ENCODE assay signal across 9 mouse cellular contexts in genomic region chr11:54088947-54089317, GRCm38 (mm10). TPM values are rescaled to one million over a fixed set of nuclear protein-coding genes. Genes with fewer than 3 reads are reported as not detected.
DNase-seq lines count a peak whose midpoint lies in the region; ATAC-seq and TF ChIP-seq lines count a peak whose summit lies in the region.
"Had no signal": no experiment of that assay in that cellular context is flagged by ENCODE, and none has a peak within 500 bp of the region (broad histone marks: within the 10 kb centered on the region; RNA-seq: fewer than 3 reads in every experiment).

No protein-coding gene starts in this region.

- H3K4me2 ChIP-seq in stomach, embryonic 16.5 days (ENCODE audit: low read depth, low read length): no peak overlapping the region

- H3K4me3 ChIP-seq in gastrocnemius, adult 2 months: no peak overlapping the region
- H3K4me3 ChIP-seq in limb, embryonic 10.5 days: no peak overlapping the region
- no peak overlapping the region for H3K4me3 ChIP-seq in stomach, embryonic 16.5 days (replicated peaks; ENCODE audit: low read length)
- H3K4me3 ChIP-seq: myocyte had no signal

- H3K36me3 ChIP-seq in limb, embryonic 10.5 days: no peaks in the 10 kb centered on the region
- no peaks in the 10 kb centered on the region for H3K36me3 ChIP-seq in stomach, embryonic 16.5 days (ENCODE audit: control insufficient read depth, insufficient read depth, low read length)

- 48% methylated on average over 5 of the region's 5 CpGs for WGBS in limb, embryonic 10.5 days
- WGBS in stomach, embryonic 16.5 days: 53% methylated on average over 5 of the region's 5 CpGs

- H3K27me3 ChIP-seq in limb, embryonic 10.5 days (ENCODE audit: low read depth, poor library complexity, severe bottlenecking): no peaks in the 10 kb centered on the region
- H3K27me3 ChIP-seq in stomach, embryonic 16.5 days (ENCODE audit: control insufficient read depth, insufficient read depth, low read length): no peaks in the 10 kb centered on the region

- DNase-seq in 3T3-L1 (ENCODE audit: low read depth, low spot score) (peak; percentile 87), MN1 (ENCODE audit: low spot score) (peak; percentile 84)
- peak; percentile 89 for DNase-seq in cerebellum, adult 8-10 months
- peak; percentile 82 for DNase-seq in gastrocnemius, adult 2 months
- peak; percentile 81 for DNase-seq in kidney, adult 11 months
- peak; percentile 77 for DNase-seq in limb, embryonic 10.5 days (ENCODE audit: low spot score)
- peak; percentile 52 to 74 for DNase-seq in monocyte, adult 2 months (ENCODE audit: low read depth in 1 of 2, low spot score in 2 of 2)

- no peak overlapping the region for H3K9ac ChIP-seq in stomach, embryonic 16.5 days (ENCODE audit: low read length)

- no peaks in the 10 kb centered on the region for H3K9me3 ChIP-seq in limb, embryonic 10.5 days (replicated peaks)
- no peaks in the 10 kb centered on the region for H3K9me3 ChIP-seq in stomach, embryonic 16.5 days (replicated peaks; ENCODE audit: control insufficient read depth, low read length)

- peaks cover 16% of the 10 kb centered on the region for H3K4me1 ChIP-seq in limb, embryonic 10.5 days
- H3K4me1 ChIP-seq in stomach, embryonic 16.5 days (ENCODE audit: control insufficient read depth, insufficient read depth, low read length): 0 out of 2 replicates have a peak, but pooled peaks cover 4% of the 10 kb centered on the region

- intact Hi-C loops in gastrocnemius, adult 2 months (cut with DNase I): loop anchor here (1.0 to 2.0 kb wide), 2 partner anchors 34 to 87 kb away; no protein-coding TSS in a partner anchor

- peak overlapping the region; percentile 59 for H3K27ac ChIP-seq in gastrocnemius, adult 2 months
- no peak overlapping the region for H3K27ac ChIP-seq in limb, embryonic 10.5 days
- no peak overlapping the region for H3K27ac ChIP-seq in stomach, embryonic 16.5 days (ENCODE audit: low read length)

- peak; percentile 88 for TF ChIP-seq CTCF in gastrocnemius, adult 2 months (IDR thresholded peaks at IDR 0.05)

- peak; percentile 64; the same call in 1 of the 2 replicates for ATAC-seq in stomach, embryonic 16.5 days (ENCODE audit: insufficient read depth, low FRiP score)

RNA-seq across cellular contexts. Expression of gene P4ha2, which starts 11.0 kb away (rescaled TPM):
- 10 to 100 TPM; 27.2 to 46.2 TPM for total RNA-seq in gastrocnemius, adult 2 months (2021)
- polyA plus RNA-seq in limb, embryonic 10.5 days (2016; fragmentation: Nextera tagmentation; extraction: Ambion mirVana): 35.6 and 38.7 TPM in 2 replicates
- 78.6 and 86.8 TPM in 2 replicates for polyA plus RNA-seq in stomach, embryonic 16.5 days (2015; fragmentation: Nextera tagmentation; extraction: Ambion mirVana)

RNA-seq across cellular contexts. Expression of gene Pdlim4, which starts 20.1 kb away (rescaled TPM):
- 1 to 10 TPM; 4.7 to 7.9 TPM for total RNA-seq in gastrocnemius, adult 2 months (2021)
- polyA plus RNA-seq in limb, embryonic 10.5 days (2016; fragmentation: Nextera tagmentation; extraction: Ambion mirVana): 160 and 171 TPM in 2 replicates
- 63.7 and 65.9 TPM in 2 replicates for polyA plus RNA-seq in stomach, embryonic 16.5 days (2015; fragmentation: Nextera tagmentation; extraction: Ambion mirVana)
